Mouse (Mus musculus) lung, postnatal 36 days (tissue): ENCODE results near the gene Zar1.
A peak's percentile ranks its signal among the peaks of the same experiment; 100 is the strongest.
"Not testable (repeated sequence)": the region's sequence is repeated elsewhere in the genome, so short reads cannot be mapped to it uniquely, and the experiment has no call there.

Source experiments
- DNase-seq: peaks from one replicate; pipeline ENCODE4 v3.0.0; 2022; ENCODE audit warnings: mixed read lengths

Gene Zar1

DNA sequence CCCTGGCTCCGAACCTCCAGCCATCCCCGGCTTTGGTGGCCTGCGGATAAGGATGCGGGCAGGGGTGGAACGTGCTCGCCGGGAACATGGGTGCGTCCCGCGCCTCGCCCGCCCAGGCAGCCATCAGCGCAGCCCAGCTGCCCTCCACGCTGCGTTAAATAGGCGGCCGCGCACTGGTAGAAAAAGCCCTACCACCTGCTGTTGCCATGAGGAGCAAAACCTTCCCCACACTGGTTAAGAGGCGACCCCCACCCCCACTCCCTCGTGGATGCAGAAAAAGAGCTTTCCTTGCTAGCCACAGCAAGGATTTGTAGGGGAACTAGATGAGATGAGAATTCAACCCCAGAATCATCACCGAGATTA is at the start of gene Zar1:
Zar1 (minus strand) TSS at position 285 of the 363 bp plus-strand sequence.
- not testable (repeated sequence) for DNase-seq

DNA sequence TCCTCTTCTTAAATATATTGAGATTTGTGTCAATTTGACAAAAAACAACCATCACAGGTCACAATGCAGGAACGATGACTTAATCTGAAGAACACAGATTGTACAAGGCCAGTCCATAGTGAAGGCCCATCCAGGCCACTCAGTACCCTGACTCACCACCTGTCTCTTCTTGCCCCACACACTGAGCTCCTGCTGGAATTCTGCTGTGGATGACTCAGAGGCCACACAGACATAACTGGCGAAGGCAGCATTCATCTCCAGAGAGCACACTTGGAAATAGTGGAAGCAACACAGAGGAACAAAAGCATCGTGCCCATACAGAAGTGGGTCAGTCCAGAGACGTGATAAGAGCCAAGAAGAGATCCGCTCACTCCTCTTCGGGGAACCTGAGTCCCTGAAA is 49.0 kb upstream of the Zar1 start:
- no peak for DNase-seq

DNA sequence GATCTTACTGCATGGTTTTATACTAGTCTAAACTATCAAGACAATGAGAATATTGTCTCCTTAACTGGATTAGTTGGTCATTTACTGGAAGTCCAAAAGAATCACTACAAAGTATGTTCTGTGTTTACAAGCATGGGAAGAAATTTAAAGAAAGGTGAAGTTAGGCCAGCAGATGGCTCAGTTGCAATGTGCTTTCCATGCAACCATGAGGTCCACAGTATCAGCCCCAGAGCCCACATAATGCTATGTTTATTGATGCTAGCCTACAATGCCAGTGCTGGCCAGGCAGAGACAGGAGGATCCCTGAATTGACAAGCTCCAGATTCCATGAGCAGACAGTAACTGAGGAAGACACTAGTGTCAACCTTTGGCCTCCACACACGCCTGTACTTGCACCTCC is 40.0 kb upstream of the Zar1 start:
- DNase-seq: peak; percentile 28

DNA sequence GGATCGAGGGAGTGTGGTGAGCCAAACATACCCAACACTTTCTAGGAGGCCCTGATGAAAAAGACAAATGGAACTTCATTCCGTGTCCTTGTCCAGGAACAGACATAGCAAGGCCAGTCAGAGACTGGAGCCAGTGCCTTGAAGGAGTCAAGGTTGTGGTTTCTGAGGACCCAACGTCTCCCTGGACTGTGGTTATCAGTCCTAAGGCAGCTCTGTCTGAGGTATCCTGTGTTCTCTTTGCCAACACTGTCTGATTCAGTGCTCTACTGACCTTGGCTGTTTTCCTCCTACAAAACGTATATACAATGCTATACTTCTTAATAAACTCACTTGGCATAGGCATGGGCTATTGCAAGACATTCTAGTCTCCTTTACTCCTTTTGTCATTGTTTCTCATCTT is 36.4 kb upstream of the Zar1 start:
- DNase-seq: no peak

DNA sequence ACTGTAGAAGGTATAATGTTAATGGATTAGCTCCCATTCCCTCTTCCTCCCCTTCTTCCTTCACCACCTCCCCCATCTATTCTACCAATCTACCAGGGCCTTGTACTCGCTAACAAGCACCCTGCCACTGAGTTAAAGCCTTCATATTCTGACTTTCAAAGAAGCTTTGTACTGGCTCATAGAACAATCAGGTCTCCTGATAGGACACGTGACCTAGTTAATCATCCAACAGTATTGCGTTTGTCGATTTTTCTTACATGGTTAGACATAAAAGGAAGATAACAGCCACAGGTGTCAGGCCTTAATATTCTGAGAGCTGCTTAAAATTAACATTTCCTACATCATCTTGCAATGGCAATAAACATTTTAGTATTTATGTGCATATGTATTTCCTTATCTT is 22.1 kb upstream of the Zar1 start:
- no peak for DNase-seq

DNA sequence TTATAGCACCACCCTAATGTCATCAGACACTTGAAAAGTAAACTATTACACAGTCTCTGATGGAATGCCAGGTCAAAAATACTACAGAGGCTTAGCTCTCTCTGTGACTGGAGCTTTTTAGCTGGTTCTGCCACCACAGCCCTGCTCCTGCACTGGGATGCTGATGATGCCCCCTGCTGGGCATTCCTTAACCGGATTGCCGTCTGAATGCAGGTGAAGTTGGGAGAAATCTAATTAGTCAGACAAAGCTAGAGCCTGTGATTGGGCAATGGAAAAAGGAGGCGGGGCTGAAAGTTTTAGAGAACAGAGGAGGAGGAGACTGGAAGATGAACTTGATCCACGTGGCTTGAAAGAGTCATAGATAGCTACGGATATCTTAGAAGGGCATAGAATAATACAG is 20.0 kb upstream of the Zar1 start:
- peak; percentile 80 for DNase-seq

DNA sequence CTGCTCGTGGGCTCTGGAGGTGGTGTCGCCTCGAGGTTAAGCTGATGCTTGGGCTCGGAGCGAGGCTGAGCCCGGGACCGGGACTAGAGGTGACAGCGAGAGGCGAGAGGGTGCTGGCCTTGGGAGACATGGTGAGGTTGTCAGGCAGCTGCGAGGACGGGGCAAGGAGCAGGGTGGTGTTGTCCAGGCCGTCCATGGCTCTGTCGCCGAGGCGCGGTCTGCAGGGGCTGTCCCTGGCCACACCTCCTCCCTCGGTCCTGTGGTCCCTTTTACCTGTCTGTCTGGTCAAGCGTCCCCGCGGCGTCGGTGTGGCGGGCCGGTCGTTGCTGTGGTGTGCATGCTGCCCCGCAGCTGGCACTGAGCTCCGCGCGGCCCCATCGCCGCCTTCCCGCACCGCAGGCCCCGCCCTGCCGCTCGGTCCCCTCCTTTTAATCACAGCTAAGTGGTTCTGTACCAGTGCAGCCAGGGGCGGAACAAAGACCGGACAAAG is 6.2 kb upstream of the Zar1 start, which contains the start of gene Gm5868:
Gm5868 (minus strand) TSS at position 360 of the 490 bp plus-strand sequence.
- DNase-seq: peak; percentile 10

DNA sequence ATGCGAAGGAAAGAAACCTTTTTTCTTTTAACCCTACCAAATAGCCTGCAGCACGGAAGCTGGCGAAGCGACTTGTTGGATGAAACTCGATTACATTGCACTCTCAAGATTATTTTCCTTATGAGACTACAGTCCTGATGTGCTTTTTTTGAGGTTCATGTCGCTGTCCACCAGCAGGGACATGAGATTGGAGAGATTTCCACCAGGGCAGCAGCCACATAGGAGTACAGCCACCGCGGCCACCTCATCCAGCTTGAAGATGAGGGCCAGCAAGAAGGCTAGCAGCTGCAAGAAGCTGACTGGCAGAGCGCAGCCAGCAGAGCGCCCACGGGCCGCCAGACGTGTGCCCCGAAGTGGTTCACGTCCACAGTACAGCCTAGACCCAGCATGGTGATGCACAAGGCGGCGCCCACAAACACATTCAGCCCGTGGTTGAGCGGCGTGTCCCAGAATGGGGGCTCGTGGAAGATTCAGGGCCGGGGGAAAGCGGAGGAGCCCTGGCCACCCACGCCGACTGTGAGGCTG is 5.7 kb upstream of the Zar1 start:
- DNase-seq: not testable (repeated sequence)

DNA sequence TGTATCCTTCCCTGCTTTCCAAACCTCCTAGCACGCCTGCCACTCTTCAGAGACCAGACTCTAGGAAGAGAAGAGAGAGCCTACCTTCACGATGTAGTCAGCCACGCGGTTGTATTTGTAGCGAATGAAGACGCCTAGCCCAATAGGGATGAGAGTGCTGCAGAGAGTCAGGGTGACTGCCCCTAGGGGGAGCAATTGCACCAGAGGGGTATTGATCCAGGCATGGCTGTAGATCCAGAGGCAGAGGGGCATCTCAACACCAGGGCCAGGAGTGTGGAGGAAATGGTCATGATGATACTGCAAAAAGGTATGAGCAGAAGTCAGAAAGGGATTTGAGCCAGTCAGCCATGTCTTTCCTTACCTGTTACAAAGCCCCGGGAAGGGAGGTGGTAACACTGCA is 5.1 kb upstream of the Zar1 start:
- peak; percentile 15 for DNase-seq

DNA sequence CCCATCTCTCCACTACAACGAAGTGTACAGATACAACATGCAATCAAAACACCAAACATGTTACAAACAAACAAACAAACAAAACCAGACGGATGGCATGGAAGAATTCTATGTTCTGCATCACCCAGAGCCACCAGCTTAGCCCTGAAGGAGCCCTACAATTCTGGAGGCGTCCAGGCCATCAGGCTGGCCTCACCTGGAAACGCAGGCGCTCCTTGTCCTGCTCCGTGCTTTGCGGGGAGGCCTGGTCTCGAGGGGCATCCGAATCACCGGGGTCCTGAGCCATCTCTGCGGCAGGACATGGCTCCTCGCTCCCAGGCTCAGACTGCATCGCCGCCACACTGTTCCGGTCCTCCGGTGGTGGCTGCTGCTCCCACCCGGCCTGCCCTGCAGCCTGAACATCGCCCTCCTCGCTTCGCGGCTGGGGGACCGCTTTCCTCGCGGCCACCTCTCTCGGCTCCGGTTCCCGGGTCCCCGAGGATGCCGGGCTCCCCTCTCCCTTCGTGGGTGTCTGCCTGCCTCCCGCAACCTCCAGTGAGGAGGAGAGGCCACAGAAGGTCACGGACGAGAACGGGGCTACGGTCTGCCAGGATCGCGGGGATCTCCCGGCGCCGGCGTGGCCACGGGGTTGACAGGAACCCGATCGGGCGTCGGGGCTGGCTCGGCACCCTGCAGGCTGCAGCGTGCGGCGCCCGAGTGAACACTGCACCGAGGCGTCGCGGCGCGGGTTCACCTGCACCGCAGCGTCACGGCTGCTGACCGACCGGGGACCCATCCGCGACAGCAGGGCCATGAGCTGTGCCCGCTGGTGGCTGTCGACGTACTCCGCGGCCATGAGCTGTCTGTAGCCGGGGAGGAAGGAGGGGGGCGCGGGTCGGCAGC is 725 bp downstream of the Zar1 start:
- DNase-seq: not testable (repeated sequence)

DNA sequence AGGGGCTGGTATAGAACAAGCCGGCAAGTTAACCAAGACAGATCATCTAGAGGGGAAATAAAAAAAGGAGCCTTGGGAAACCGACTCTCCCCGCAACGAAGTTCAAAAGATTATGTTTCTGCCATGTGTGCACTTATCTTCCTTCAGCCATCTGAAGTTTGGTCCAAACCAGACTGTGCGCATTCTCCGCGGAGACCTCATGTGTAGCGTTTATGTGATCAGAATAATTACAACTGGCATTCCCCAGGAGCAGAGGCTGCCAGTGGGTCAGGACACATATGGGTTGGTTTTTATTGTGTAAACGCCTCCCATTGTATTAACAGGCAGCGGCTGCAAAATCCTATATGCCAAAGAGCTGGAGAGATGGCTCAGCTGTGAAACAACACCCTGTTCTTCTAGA is 1.5 kb downstream of the Zar1 start:
- not testable (repeated sequence) for DNase-seq

DNA sequence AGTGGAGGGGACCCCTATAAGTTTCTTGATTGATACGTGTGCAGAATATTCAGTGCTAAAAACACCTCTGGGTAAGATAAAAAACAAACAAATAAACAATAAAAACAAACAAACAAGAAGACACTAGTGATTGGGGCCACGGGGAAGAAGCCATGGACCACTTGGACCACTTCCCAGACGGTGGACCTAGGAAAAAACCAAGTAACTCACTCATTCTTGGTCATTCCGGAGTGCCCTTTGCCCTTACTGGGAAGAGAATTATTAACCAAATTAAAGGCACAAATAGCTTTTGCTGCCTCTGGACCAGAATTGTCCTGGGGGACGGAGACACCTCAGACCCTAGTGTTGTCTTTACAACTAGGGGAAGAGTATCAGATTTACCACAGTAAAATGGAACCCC is 15.4 kb downstream of the Zar1 start:
- DNase-seq: no peak

DNA sequence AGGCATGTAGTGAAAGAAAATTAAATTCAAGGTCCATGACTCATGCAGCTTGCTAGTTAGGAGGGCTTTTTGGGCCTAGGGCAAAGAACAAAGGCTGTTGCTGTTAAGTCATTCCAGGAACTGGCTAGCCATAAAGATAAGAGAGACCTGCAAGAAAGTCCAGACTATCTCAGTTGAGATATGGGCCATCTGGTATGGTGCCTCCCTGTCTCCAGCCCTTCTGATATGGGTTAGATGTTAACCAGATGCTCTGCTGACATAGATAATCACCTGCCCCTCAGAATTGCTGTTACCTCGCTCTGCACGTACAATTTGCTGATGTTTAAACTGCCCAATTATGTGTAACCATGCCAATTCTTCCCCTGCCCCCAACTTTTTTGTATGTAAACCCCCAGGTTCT is 17.9 kb downstream of the Zar1 start:
- DNase-seq: not testable (repeated sequence)

DNA sequence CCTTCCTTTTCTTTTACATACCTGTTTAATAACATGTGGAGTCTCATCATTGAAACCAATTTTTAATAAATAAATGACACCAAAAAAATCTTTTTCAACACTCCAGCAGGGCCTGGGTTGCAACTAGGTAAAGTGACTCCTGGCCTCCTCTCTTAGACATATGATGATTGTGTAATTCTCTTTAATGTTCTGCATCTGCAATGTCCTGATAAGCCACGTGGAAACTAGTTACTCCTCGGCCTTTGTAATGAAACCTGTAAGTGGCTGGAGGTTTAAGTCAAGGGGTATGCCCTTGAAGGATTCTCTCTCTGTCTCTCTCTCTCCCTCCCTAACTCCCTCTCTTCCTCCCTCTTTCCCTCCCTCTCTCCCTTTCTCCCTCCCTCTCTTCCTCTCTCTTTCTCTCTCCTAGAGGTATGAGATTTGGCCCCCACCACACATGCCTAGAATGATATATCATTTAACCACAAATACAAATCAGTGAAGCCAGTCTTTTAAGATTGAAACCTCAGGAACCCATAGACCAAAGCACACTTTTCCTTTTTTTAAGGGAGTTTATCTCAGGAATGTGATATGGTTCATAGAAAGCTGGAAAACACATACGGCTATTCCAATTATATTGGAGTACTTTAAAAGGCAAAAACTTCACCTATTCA is 20.0 kb downstream of the Zar1 start:
- DNase-seq: no peak

DNA sequence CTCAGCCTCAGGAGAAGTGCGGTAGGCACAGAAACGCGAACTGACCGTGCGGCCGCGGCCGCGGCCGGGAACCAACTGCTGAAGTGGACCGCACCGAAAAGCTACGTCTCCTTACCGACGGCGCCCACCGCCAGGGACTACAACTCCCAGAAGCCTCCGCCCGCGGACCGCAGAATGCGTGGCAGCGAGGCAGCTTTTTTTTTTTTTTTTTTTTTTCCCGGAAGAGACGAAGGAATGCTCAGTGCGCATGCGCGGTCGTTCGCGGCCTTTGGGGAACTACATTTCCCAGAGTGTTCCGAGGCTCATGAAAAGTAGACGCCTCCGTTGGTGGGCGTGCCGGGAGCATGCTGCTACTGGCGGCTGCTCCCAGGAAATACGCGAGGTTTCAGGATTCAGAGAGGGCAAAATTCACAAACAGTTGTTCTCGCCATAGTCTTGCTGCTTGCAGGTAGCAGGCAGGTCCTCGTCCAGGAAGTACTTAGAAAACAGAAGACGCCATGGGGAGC is 21.5 kb downstream of the Zar1 start, which contains the start of gene Nfxl1:
Nfxl1 (minus strand) TSS at position 141 of the 506 bp plus-strand sequence.
- DNase-seq: peak; percentile 99

DNA sequence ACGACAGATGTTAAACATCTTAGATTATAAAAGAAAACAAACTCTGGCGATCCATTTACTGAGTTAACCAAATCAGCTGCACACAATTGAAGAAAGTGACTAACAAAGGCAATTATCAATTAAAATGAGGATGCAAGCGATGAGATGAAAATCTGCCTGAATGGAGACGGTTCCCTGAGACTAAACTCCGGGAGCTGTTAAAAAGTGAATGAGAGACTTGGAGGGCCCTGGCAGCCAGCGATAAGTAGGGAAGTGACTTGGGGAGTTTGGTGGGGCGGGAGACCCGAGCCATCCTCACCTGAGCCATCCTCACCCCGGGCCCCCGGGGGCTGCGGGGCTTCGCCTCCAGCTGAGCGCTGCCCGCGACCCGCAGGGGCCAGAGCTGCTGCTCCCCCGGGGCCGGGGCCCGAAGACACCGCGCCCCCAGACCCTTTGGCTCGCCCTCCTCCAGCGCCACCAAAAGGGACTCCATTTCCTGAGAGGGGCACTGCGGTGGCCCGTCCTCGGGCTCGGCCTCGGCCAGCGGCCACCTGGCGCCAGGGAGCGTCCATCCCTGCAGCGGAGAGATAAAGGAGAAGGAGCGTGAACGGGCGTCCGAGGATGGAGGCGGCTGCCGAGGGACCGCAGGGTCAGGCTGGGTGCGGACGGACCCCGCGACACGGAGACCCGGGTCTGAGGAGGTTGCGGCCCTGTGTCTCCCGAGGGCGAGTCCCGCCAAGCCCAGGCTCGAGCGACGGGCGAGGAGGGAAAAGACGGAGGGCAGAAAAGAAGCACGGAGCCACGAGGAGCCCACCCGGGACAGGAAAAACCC is 22.1 kb downstream of the Zar1 start:
- DNase-seq: peak; percentile 15

DNA sequence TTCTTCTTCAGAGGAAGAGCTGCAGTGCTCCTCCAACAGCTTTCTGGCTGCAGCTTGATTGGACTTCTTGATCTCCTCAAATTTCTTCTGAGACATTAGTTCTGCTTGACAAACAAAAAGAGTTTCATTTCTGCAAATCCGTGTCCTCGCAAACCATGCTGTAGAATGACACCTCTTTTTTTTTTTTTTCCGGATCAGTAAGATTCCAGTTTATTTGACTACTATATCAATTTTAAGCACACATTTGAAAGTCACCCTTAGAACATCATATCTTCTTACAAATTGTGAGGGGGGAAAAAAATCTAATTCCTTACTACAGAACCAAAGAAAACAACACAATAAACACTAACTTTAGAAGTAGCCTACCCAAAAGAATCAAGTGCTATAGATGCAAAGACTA is 24.8 kb downstream of the Zar1 start:
- DNase-seq: no peak

DNA sequence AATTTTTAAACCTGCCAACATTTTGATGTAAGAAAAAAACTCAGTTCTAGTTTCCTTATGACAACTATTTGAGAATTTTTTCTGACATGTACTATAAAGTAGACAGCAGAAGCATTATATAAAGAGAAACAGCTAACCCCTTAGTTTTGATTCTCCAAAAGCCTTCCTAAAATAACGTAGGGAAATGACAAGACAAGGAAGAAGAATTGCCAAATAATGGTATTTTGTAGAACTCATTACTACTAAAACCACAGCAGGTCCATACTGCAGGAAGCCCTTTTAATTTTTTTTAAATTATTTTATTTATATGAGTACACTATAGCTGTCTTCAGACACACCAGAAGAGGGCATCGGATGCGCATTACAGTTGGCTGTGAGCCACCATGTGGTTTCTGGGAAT is 29.8 kb downstream of the Zar1 start:
- no peak for DNase-seq

DNA sequence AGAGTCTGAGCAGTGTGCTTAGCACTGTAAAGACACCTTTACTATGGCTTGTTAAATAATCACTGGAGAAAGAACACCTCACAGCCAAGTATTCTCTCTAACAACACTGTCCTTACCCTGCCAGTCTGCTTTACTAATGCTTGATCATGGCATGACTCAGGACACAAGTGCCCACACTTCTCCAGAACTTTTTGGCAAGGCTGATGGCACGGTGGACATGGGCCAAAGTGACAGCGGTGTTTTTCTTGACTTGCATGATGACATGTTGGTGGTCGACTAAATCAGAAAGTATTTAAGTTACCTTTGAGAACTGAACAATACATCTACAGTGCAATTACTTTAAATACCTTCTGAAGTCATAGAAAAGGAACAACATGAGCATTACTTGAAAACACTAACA is 52.2 kb downstream of the Zar1 start:
- no peak for DNase-seq
